Mouse (Mus musculus) intestine, embryonic 16.5 days (tissue): ENCODE data around the gene Tubb5. TPM values are rescaled to one million over a fixed set of nuclear protein-coding genes. Genes with fewer than 3 reads are reported as not detected.
"Not testable (repeated sequence)": the region's sequence is repeated elsewhere in the genome, so short reads cannot be mapped to it uniquely, and the experiment has no call there.

Experiments
- ATAC-seq: fragments of 200-750 bp; cut with Nextera tagmentation; 2 replicates; pipeline ENCODE4 v1.8.0; 2017; ENCODE audit warnings: moderate TSS enrichment, moderate library complexity
- H3K27ac ChIP-seq: fragments of 300-500 bp; sonication (generic); 2 replicates; pipeline ENCODE4 v1.5.1; 2014; ENCODE audit warnings: mild to moderate bottlenecking, low read length
- H3K27me3 ChIP-seq: fragments of 300-500 bp; sonication (generic); replicated peaks from 2 replicates; pipeline ENCODE4 v1.6.1; 2014; ENCODE audit warnings: low read length, control low read depth, mixed read lengths; ENCODE audit not compliant: control insufficient read depth, insufficient read depth
- H3K36me3 ChIP-seq: fragments of 300-500 bp; sonication (generic); 2 replicates; pipeline ENCODE4 v1.6.1; 2014; ENCODE audit warnings: low read length, control low read depth; ENCODE audit not compliant: control insufficient read depth, insufficient read depth
- H3K4me1 ChIP-seq: fragments of 300-500 bp; sonication (generic); 2 replicates; pipeline ENCODE4 v1.6.1; 2014; ENCODE audit warnings: low read length, control low read depth, mixed read lengths; ENCODE audit not compliant: control insufficient read depth, insufficient read depth
- H3K4me2 ChIP-seq: fragments of 300-500 bp; sonication (generic); 2 replicates; pipeline ENCODE4 v1.6.1; 2014; ENCODE audit warnings: low read depth, low read length, control low read depth
- H3K4me3 ChIP-seq: fragments of 300-500 bp; sonication (generic); 2 replicates; pipeline ENCODE4 v1.5.1; 2014; ENCODE audit warnings: mild to moderate bottlenecking, low read length
- H3K9ac ChIP-seq: fragments of 300-500 bp; sonication (generic); 2 replicates; pipeline ENCODE4 v1.6.1; 2014; ENCODE audit warnings: low read depth, low read length
- H3K9me3 ChIP-seq: fragments of 300-500 bp; sonication (generic); 2 replicates; pipeline ENCODE4 v1.6.1; 2016; ENCODE audit warnings: low read length, control low read depth; ENCODE audit not compliant: control insufficient read depth
- WGBS: fragments of 180-500 bp; shearing (Covaris S2); extraction: QIAGEN DNeasy Blood & Tissue Kit; methylation state at CpG from one replicate; pipeline ENCODE4 v1.1.7; 2014; 5-methylcytosine and 5-hydroxymethylcytosine counted together
- polyA plus RNA-seq: library from polyadenylated mRNA; unstranded; fragments of >200 nt; fragmentation: Nextera tagmentation; extraction: Ambion mirVana; gene quantifications from 2 replicates; pipeline ENCODE4 v1.2.1, GENCODE M21; 2015

The Tubb5 gene
- polyA plus RNA-seq, 1 experiment from 2014 or later, result 622 TPM

DNA sequence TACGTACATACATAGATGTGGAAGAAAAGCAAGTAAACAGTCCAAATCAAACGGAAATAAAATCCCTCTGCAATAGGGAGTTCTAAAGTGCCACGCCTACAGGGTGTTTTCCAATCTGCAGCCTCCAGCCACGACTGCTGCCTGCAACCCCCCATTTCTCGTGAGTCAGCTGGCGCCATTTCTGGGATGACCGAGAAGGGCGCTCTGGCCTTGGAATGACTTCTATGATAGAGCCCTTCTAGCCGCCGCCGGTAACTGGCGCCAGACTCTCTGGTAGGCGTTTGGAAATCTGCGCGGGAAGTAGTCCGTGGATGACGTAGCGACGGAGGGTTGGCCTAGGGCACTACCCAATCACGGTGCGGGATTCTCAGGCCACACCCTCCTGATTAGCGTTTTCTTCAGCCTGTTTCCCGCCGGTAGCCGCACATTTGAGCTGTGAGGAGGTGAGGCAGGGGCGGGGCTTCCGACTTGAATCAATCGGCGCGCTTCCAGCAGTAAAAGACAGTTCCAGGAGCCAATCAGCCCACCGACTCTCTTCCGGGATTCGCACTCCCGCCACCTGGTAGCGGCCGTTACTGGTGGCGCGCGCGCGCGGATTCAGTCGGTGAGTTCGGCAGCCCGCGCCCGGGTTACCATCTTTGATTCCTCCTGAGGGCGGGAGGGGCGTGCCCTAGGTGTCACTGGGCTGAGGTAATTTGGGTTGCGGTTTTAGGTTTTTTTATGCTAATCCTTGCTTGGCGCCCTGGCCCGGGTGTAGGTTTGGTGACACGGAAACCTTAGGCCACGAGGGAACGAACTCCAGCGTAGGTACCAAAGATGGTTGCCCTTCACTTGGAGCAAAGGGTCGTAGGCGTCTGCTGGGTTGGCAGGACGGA is 3.2 kb upstream of the Tubb5 start, which contains the start of gene Mdc1:
TSS of gene Mdc1 (plus strand) at position 440 of the 875 bp plus-strand sequence.
- Histone ChIP-seq H3K27me3 (no peaks in the 10 kb centered on the region), H3K9ac (peak within 1 kb of the TSS; percentile 74), H3K27ac (peak within 1 kb of the TSS; percentile 87), H3K4me1 (peaks cover 3% of the 10 kb centered on the region), H3K4me2 (peak within 1 kb of the TSS; percentile 69), H3K36me3 (peaks cover 7% of the 10 kb centered on the region; the same call in 1 of the 2 replicates), H3K4me3 (peak within 1 kb of the TSS; percentile 68), H3K9me3 (no peaks in the 10 kb centered on the region)
- under 1% methylated on average over 59 of the region's 59 CpGs for WGBS
- ATAC-seq, result peak; percentile 90

DNA sequence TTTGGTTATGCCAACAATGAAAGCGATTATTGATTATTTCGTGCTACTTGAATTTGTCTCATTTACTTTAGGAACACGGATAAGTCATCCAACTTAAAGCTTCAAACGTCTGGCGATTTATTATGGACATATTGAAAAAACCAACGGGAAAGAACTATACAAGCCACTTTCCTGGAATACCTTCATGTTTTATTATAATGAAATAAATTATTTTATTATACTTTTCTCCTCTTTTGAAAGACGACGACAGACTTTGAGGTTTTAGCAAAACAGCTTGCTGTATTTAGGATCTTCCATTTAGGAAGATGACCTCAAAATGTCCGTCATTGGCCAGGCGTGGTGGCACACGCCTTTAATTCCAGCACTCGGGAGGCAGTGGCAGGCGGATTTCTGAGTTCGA is 2.5 kb upstream of the Tubb5 start:
- peaks cover 13% of the 10 kb centered on the region for H3K36me3 ChIP-seq
- no peaks in the 10 kb centered on the region for H3K27me3 ChIP-seq
- peak overlapping the region; percentile 61 for H3K9ac ChIP-seq
- peaks cover 10% of the 10 kb centered on the region for H3K4me1 ChIP-seq
- H3K27ac ChIP-seq, result no peak overlapping the region
- WGBS, result 48% methylated on average over 14 of the region's 14 CpGs
- peak overlapping the region; percentile 45 for H3K4me2 ChIP-seq
- H3K9me3 ChIP-seq, result no peaks in the 10 kb centered on the region
- H3K4me3 ChIP-seq, result peak overlapping the region; percentile 46
- ATAC-seq, result no peak

DNA sequence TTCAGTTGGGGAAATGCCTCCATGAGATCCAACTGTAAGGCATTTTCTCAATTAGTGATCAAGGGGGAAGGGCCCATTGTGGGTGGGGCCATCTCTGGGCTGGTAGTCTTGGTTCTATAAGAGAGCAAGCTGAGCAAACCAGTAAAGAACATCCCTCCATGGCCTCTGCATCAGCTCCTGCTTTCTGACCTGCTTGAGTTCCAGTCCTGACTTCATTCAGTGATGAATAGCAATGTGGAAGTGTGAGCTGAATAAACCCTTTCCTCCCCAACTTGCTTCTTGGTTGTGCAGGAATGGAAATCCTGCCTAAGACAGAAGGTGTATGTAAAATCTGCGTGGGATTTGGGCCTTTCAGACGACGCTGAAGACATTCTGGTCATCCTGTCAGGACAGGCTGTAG is 896 bp upstream of the Tubb5 start:
- Histone ChIP-seq H3K4me1 (peaks cover 24% of the 10 kb centered on the region), H3K4me2 (peak overlapping the region; percentile 59), H3K9ac (0 out of 2 replicates have a peak overlapping the region, but pooled peaks have one; percentile 7), H3K4me3 (peak overlapping the region; percentile 68), H3K27ac (peak overlapping the region; percentile 79), H3K36me3 (peaks cover 24% of the 10 kb centered on the region)
- H3K9me3 ChIP-seq, ATAC-seq, H3K27me3 ChIP-seq: not testable (repeated sequence)
- 49% methylated on average over 3 of the region's 3 CpGs for WGBS

DNA sequence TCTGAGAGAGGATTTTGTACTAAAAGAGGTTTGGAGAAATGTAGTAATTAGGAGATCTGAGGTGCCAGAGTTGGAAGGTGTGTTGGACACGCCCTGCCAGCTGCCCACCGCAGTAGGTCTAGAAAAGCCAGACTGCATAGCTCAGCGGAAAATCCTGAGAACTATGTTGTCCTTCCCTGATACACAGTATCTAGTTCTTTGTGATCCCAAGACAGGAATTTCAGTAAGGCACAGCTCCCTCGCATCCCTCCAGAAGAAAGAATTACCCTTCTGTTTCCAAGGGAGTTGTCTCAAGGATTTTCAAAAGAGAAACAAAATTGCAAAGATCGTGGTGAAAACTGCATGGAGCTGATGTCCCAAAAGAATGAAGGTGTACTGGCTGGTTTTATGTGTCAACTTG is 464 bp upstream of the Tubb5 start:
- 0 out of 2 replicates have a peak, but pooled peaks have one; percentile 14 for ATAC-seq
- Histone ChIP-seq H3K9ac (peak overlapping the region; percentile 62), H3K4me1 (peaks cover 29% of the 10 kb centered on the region), H3K9me3 (no peaks in the 10 kb centered on the region), H3K4me3 (peak overlapping the region; percentile 68), H3K27ac (peak overlapping the region; percentile 79), H3K36me3 (peaks cover 29% of the 10 kb centered on the region), H3K27me3 (no peaks in the 10 kb centered on the region), H3K4me2 (peak overlapping the region; percentile 59)
- 2% methylated on average over 5 of the region's 5 CpGs for WGBS

DNA sequence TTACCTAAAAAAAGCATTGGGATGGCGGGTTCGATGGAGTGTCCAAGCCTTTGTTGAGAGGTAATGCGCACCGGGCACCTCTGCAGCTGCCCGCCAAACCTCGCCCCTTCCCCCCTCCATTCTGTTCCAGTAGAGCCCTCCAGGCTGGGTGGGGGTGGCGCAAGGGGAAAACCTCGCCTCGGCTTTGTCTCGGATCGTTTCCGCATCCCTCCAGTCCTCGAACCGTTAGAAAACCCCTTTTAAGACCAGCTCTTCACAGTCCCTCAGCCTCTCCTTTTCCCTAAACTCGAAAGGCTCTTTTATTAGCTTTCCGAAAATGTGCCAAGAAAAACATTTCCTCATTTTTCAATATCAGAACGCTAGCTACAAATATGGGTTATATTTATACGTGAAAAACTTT is 619 bp downstream of the Tubb5 start:
- peak overlapping the region; percentile 81 for H3K9ac ChIP-seq
- peak overlapping the region; percentile 94 for H3K27ac ChIP-seq
- H3K4me1 ChIP-seq, result peaks cover 32% of the 10 kb centered on the region
- peak overlapping the region; percentile 68 for H3K4me3 ChIP-seq
- under 1% methylated on average over 18 of the region's 18 CpGs for WGBS
- H3K4me2 ChIP-seq, result peak overlapping the region; percentile 87
- H3K27me3 ChIP-seq, result no peaks in the 10 kb centered on the region
- ATAC-seq, result no peak
- no peaks in the 10 kb centered on the region for H3K9me3 ChIP-seq
- peaks cover 37% of the 10 kb centered on the region for H3K36me3 ChIP-seq

DNA sequence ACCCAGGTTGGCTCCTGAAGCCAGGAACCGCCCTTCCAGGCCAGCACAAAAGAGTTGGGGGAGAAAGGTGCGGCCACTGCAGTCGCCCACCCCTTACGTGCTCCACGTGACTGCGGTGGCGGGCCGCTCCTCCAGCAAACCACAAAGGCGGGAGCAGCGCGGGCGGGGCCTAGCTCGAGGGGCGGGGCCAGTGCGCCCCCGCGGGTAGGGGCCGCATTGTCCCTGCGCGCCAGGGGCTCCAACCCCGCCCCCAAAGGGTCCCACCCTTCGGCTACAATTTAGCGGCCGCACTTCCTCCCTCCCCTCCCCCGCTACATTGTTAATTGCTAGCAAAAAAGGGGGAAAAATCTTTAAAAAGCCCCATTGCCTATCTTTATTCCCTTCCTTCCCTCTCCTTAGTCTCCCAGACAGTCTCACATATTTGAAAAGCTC is 1.1 kb downstream of the Tubb5 start:
- Histone ChIP-seq H3K4me3 (peak overlapping the region; percentile 68), H3K4me1 (peaks cover 32% of the 10 kb centered on the region), H3K36me3 (peaks cover 37% of the 10 kb centered on the region), H3K27me3 (no peaks in the 10 kb centered on the region), H3K9ac (peak overlapping the region; percentile 81), H3K4me2 (peak overlapping the region; percentile 87), H3K27ac (peak overlapping the region; percentile 94), H3K9me3 (no peaks in the 10 kb centered on the region)
- peak; percentile 27 for ATAC-seq
- 1% methylated on average over 25 of the region's 25 CpGs for WGBS

DNA sequence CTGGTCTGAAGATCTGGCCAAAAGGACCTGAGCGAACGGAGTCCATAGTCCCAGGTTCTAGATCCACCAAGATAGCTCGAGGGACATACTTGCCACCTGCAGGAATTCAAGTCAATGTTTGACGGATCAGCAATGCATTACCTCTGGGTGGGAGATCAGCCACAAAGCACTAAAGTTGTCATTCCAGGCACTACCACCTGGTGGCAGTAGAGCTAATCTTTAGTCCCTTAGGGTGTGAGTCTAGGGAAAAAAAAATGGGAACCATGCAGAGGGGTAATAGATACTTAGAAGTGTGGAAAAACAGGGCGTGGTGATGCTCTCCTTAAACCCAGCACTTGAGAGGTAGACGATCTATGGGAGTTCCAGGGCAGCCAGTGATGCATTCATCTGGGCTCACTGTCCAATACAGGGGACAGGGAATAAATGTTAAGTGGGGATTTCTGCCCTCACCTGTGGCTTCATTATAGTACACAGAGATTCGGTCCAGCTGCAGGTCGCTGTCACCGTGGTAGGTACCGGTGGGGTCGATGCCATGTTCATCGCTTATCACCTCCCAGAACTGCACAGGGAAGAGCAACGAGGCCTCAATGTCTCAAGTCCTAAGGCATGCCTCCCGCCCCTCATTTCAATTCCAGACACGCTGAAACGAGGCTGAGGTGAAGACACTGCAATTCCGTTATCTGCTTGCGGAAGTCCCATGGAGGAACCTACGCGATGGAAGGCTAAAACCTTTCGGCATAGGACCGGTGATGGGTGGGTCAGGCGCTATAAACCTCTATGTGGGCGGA is 1.7 kb downstream of the Tubb5 start:
- Histone ChIP-seq H3K27ac (peak overlapping the region; percentile 94), H3K4me3 (peak overlapping the region; percentile 68), H3K4me2 (peak overlapping the region; percentile 87), H3K9me3 (no peaks in the 10 kb centered on the region), H3K9ac (peak overlapping the region; percentile 81), H3K27me3 (no peaks in the 10 kb centered on the region), H3K36me3 (peaks cover 37% of the 10 kb centered on the region), H3K4me1 (peaks cover 32% of the 10 kb centered on the region)
- 4% methylated on average over 24 of the region's 24 CpGs for WGBS
- 0 out of 2 replicates have a peak, but pooled peaks have one; percentile 1 for ATAC-seq

DNA sequence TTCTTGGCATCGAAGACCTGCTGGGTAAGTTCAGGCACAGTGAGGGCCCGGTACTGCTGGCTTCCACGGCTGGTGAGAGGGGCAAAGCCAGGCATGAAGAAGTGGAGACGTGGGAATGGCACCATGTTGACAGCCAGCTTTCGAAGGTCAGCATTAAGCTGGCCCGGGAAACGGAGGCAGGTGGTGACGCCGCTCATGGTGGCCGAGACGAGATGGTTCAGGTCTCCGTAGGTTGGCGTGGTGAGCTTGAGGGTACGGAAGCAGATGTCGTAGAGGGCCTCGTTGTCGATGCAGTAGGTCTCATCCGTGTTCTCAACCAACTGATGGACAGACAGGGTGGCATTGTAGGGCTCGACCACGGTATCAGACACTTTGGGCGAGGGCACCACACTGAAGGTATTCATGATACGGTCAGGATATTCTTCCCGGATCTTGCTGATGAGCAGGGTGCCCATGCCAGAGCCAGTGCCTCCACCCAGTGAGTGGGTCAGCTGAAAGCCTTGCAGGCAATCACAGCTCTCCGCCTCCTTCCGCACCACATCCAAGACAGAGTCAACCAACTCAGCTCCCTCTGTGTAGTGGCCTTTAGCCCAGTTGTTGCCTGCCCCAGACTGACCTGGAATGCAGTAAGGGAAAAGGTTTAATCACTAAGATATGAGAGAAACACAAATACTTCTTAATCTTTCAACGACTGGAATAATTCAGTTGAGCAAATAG is 2.5 kb downstream of the Tubb5 start:
- no peaks in the 10 kb centered on the region for H3K27me3 ChIP-seq
- no peaks in the 10 kb centered on the region for H3K9me3 ChIP-seq
- 67% methylated on average over 26 of the region's 26 CpGs for WGBS
- H3K36me3 ChIP-seq, result peaks cover 37% of the 10 kb centered on the region
- H3K4me2 ChIP-seq, result peak overlapping the region; percentile 87
- H3K4me3 ChIP-seq, result peak overlapping the region; percentile 68
- no peak for ATAC-seq
- H3K9ac ChIP-seq, result peak overlapping the region; percentile 39
- peaks cover 32% of the 10 kb centered on the region for H3K4me1 ChIP-seq
- 0 out of 2 replicates have a peak overlapping the region, but pooled peaks have one; percentile 94 for H3K27ac ChIP-seq
